Mouse (Mus musculus) fibroblast of lung, adult 2 months (primary cell): Measurements from ENCODE around the gene Gch1.
"Not testable (repeated sequence)": the region's sequence is repeated elsewhere in the genome, so short reads cannot be mapped to it uniquely, and the experiment has no call there.

ENCODE experiments used
- DNase-seq: peaks from one replicate; pipeline ENCODE4 v3.0.0-alpha.2; 2011; ENCODE audit warnings: low read depth

The Gch1 gene

GRCm38 (mm10) chr14:47165117-47165516 lies 24.1 kb downstream of the Gch1 start:
- no peak for DNase-seq

GRCm38 (mm10) chr14:47161921-47162427 lies 27.2 kb downstream of the Gch1 start:
- no peak for DNase-seq

- no peak for DNase-seq
These were observed 29.1 kb downstream of the Gch1 start for GRCm38 (mm10) chr14:47160051-47160640.

- DNase-seq = no peak
These were observed 34.9 kb downstream of the Gch1 start for GRCm38 (mm10) chr14:47154303-47154702.

- DNase-seq = no peak
These were observed 37.9 kb downstream of the Gch1 start for GRCm38 (mm10) chr14:47151306-47151705.

GRCm38 (mm10) chr14:47144326-47144725 lies 44.9 kb downstream of the Gch1 start:
- no peak for DNase-seq

- DNase-seq = no peak
These were observed 50.4 kb downstream of the Gch1 start for GRCm38 (mm10) chr14:47138853-47139252.

GRCm38 (mm10) chr14:47136637-47137036 lies 52.6 kb downstream of the Gch1 start:
- no peak for DNase-seq

GRCm38 (mm10) chr14:47133948-47134347 lies 55.3 kb downstream of the Gch1 start:
- DNase-seq = peak; percentile 9

- no peak for DNase-seq
These were observed 61.2 kb downstream of the Gch1 start for GRCm38 (mm10) chr14:47127987-47128386.

- no peak for DNase-seq
These were observed 71.7 kb downstream of the Gch1 start for GRCm38 (mm10) chr14:47117522-47117921.

- DNase-seq = no peak
These were observed 73.0 kb downstream of the Gch1 start for GRCm38 (mm10) chr14:47116062-47116762.

GRCm38 (mm10) chr14:47115154-47115553 lies 74.1 kb downstream of the Gch1 start:
- no peak for DNase-seq

GRCm38 (mm10) chr14:47111341-47111740 lies 77.9 kb downstream of the Gch1 start:
- DNase-seq = no peak

GRCm38 (mm10) chr14:47110391-47110790 lies 78.8 kb downstream of the Gch1 start:
- not testable (repeated sequence) for DNase-seq

GRCm38 (mm10) chr14:47107461-47107860 lies 81.8 kb downstream of the Gch1 start:
- DNase-seq = no peak

- no peak for DNase-seq
These were observed 83.5 kb downstream of the Gch1 start for GRCm38 (mm10) chr14:47105755-47106154.

- DNase-seq = no peak
These were observed 84.0 kb downstream of the Gch1 start for GRCm38 (mm10) chr14:47105174-47105557.

GRCm38 (mm10) chr14:47104246-47105173 lies 84.7 kb downstream of the Gch1 start:
- no peak for DNase-seq
